Mouse (Mus musculus) embryonic facial prominence, embryonic 10.5 days (tissue): Measurements from ENCODE around the gene Ifrd1. TPM values are rescaled to one million over a fixed set of nuclear protein-coding genes. Genes with fewer than 3 reads are reported as not detected.

Experiments
- DNase-seq: peaks from one replicate; pipeline ENCODE4 v3.0.0-alpha.2; 2017; ENCODE audit warnings: low spot score
- H3K27ac ChIP-seq: fragments of 300-500 bp; sonication (generic); replicated peaks from 2 replicates; pipeline ENCODE4 v1.5.1; 2016; ENCODE audit warnings: mild to moderate bottlenecking
- H3K27me3 ChIP-seq: fragments of 300-500 bp; sonication (generic); replicated peaks from 2 replicates; pipeline ENCODE4 v1.6.1; 2016; ENCODE audit warnings: low read depth, mild to moderate bottlenecking; ENCODE audit not compliant: poor library complexity, severe bottlenecking
- H3K36me3 ChIP-seq: fragments of 300-500 bp; sonication (generic); replicated peaks from 2 replicates; pipeline ENCODE4 v1.6.1; 2016; ENCODE audit warnings: mild to moderate bottlenecking, moderate library complexity
- H3K4me1 ChIP-seq: fragments of 300-500 bp; sonication (generic); 2 replicates; pipeline ENCODE4 v1.6.1; 2016
- H3K4me3 ChIP-seq: fragments of 300-500 bp; sonication (generic); 2 replicates; pipeline ENCODE4 v1.5.1; 2016; ENCODE audit warnings: mild to moderate bottlenecking, moderate library complexity
- H3K9me3 ChIP-seq: fragments of 300-500 bp; sonication (generic); 2 replicates; pipeline ENCODE4 v1.6.1; 2016; ENCODE audit warnings: mild to moderate bottlenecking
- WGBS: fragments of 180-500 bp; shearing (Covaris S2); methylation state at CpG from one replicate; pipeline ENCODE4 v1.1.7; 2016; 5-methylcytosine and 5-hydroxymethylcytosine counted together
- polyA plus RNA-seq: library from polyadenylated mRNA; unstranded; fragments of >200 nt; fragmentation: Nextera tagmentation; extraction: Ambion mirVana; gene quantifications from 2 replicates; pipeline ENCODE4 v1.2.1, GENCODE M21; 2016

The Ifrd1 gene
- polyA plus RNA-seq, 1 experiment from 2014 or later: 111 TPM

GRCm38 (mm10) chr12:40209049-40209448 is 39.3 kb downstream of the Ifrd1 start:
- no peaks in the 10 kb centered on the region; the same call in 1 of the 2 replicates for H3K9me3 ChIP-seq
- no peaks in the 10 kb centered on the region for H3K27me3 ChIP-seq
- no peak for DNase-seq
- 91% methylated on average over 3 of the region's 3 CpGs for WGBS
- H3K4me1 ChIP-seq: no peaks in the 10 kb centered on the region
- peaks cover 100% of the 10 kb centered on the region for H3K36me3 ChIP-seq
- H3K27ac ChIP-seq: no peak overlapping the region
- H3K4me3 ChIP-seq: no peak overlapping the region

GRCm38 (mm10) chr12:40207909-40208308 is 40.4 kb downstream of the Ifrd1 start:
- 96% methylated on average over 4 of the region's 4 CpGs for WGBS
- DNase-seq: no peak
- H3K36me3 ChIP-seq: peaks cover 100% of the 10 kb centered on the region
- no peak overlapping the region for H3K4me3 ChIP-seq
- no peaks in the 10 kb centered on the region for H3K4me1 ChIP-seq
- no peak overlapping the region for H3K27ac ChIP-seq
- H3K27me3 ChIP-seq: no peaks in the 10 kb centered on the region
- H3K9me3 ChIP-seq: no peaks in the 10 kb centered on the region

- Histone ChIP-seq H3K4me3 (no peak overlapping the region), H3K4me1 (no peaks in the 10 kb centered on the region), H3K9me3 (no peaks in the 10 kb centered on the region), H3K36me3 (peaks cover 65% of the 10 kb centered on the region), H3K27me3 (no peaks in the 10 kb centered on the region), H3K27ac (no peak overlapping the region)
- DNase-seq: no peak
- WGBS: 94% methylated on average over 7 of the region's 7 CpGs
Measured at GRCm38 (mm10) chr12:40202161-40203035, 45.9 kb downstream of the Ifrd1 start.

- DNase-seq: no peak
- H3K9me3 ChIP-seq: no peaks in the 10 kb centered on the region
- no peaks in the 10 kb centered on the region for H3K4me1 ChIP-seq
- H3K27ac ChIP-seq: no peak overlapping the region
- H3K27me3 ChIP-seq: no peaks in the 10 kb centered on the region
- peaks cover 47% of the 10 kb centered on the region for H3K36me3 ChIP-seq
- 92% methylated on average over 6 of the region's 6 CpGs for WGBS
- no peak overlapping the region for H3K4me3 ChIP-seq
Measured at GRCm38 (mm10) chr12:40200484-40201235, 47.6 kb downstream of the Ifrd1 start.

GRCm38 (mm10) chr12:40199795-40200402 is 48.4 kb downstream of the Ifrd1 start:
- Histone ChIP-seq H3K4me3 (no peak overlapping the region), H3K4me1 (no peaks in the 10 kb centered on the region), H3K27ac (no peak overlapping the region), H3K9me3 (no peaks in the 10 kb centered on the region), H3K36me3 (peaks cover 40% of the 10 kb centered on the region), H3K27me3 (no peaks in the 10 kb centered on the region)
- peak; percentile 62 for DNase-seq
- WGBS: 53% methylated on average over 7 of the region's 7 CpGs

GRCm38 (mm10) chr12:40199302-40199701 is 49.0 kb downstream of the Ifrd1 start, which contains the start of gene Lsmem1:
Gene Lsmem1, minus strand, starts transcription at chr12:40199490.
- Histone ChIP-seq H3K36me3 (peaks cover 34% of the 10 kb centered on the region), H3K9me3 (no peaks in the 10 kb centered on the region), H3K27ac (no peak within 1 kb of the TSS), H3K27me3 (no peaks in the 10 kb centered on the region), H3K4me3 (no peak within 1 kb of the TSS), H3K4me1 (no peaks in the 10 kb centered on the region)
- no peak for DNase-seq
- 85% methylated on average over 8 of the region's 8 CpGs for WGBS

GRCm38 (mm10) chr12:40198427-40198826 is 49.9 kb downstream of the Ifrd1 start:
- H3K4me1 ChIP-seq: no peaks in the 10 kb centered on the region
- H3K27me3 ChIP-seq: no peaks in the 10 kb centered on the region
- no peak overlapping the region for H3K27ac ChIP-seq
- no peaks in the 10 kb centered on the region for H3K9me3 ChIP-seq
- no peak for DNase-seq
- peaks cover 25% of the 10 kb centered on the region for H3K36me3 ChIP-seq
- 90% methylated on average over 9 of the region's 9 CpGs for WGBS
- no peak overlapping the region for H3K4me3 ChIP-seq

- no peak for DNase-seq
- Histone ChIP-seq H3K4me1 (no peaks in the 10 kb centered on the region), H3K27ac (no peak overlapping the region), H3K9me3 (no peaks in the 10 kb centered on the region), H3K36me3 (peaks cover 21% of the 10 kb centered on the region), H3K27me3 (no peaks in the 10 kb centered on the region), H3K4me3 (no peak overlapping the region)
- 87% methylated on average over 5 of the region's 5 CpGs for WGBS
Measured at GRCm38 (mm10) chr12:40198019-40198418, 50.3 kb downstream of the Ifrd1 start.

- no peaks in the 10 kb centered on the region for H3K9me3 ChIP-seq
- H3K27ac ChIP-seq: no peak overlapping the region
- no peaks in the 10 kb centered on the region for H3K27me3 ChIP-seq
- DNase-seq: no peak
- peaks cover 16% of the 10 kb centered on the region for H3K36me3 ChIP-seq
- H3K4me1 ChIP-seq: no peaks in the 10 kb centered on the region
- no peak overlapping the region for H3K4me3 ChIP-seq
Measured at GRCm38 (mm10) chr12:40197511-40197910, 50.8 kb downstream of the Ifrd1 start.

- no peak overlapping the region for H3K4me3 ChIP-seq
- H3K4me1 ChIP-seq: no peaks in the 10 kb centered on the region
- no peaks in the 10 kb centered on the region for H3K36me3 ChIP-seq
- no peaks in the 10 kb centered on the region; the same call in 1 of the 2 replicates for H3K9me3 ChIP-seq
- DNase-seq: no peak
- no peaks in the 10 kb centered on the region for H3K27me3 ChIP-seq
- no peak overlapping the region for H3K27ac ChIP-seq
- 91% methylated on average over 3 of the region's 3 CpGs for WGBS
Measured at GRCm38 (mm10) chr12:40185474-40185873, 62.8 kb downstream of the Ifrd1 start.

- no peak for DNase-seq
- Histone ChIP-seq H3K4me1 (no peaks in the 10 kb centered on the region), H3K27me3 (no peaks in the 10 kb centered on the region), H3K27ac (no peak overlapping the region), H3K9me3 (no peaks in the 10 kb centered on the region; the same call in 1 of the 2 replicates), H3K36me3 (no peaks in the 10 kb centered on the region), H3K4me3 (no peak overlapping the region)
- 68% methylated on average over 6 of the region's 6 CpGs for WGBS
Measured at GRCm38 (mm10) chr12:40177089-40177488, 71.2 kb downstream of the Ifrd1 start.

- Histone ChIP-seq H3K36me3 (no peaks in the 10 kb centered on the region), H3K9me3 (no peaks in the 10 kb centered on the region; the same call in 1 of the 2 replicates), H3K27ac (no peak overlapping the region), H3K4me1 (no peaks in the 10 kb centered on the region), H3K27me3 (no peaks in the 10 kb centered on the region), H3K4me3 (no peak overlapping the region)
- DNase-seq: no peak
- whole genome bisulfite sequencing: 77% methylated on average over 2 of the region's 2 CpGs
Measured at GRCm38 (mm10) chr12:40176158-40176557, 72.1 kb downstream of the Ifrd1 start.
